Mouse (Mus musculus): ENCODE data around the gene Acan.

DNA sequence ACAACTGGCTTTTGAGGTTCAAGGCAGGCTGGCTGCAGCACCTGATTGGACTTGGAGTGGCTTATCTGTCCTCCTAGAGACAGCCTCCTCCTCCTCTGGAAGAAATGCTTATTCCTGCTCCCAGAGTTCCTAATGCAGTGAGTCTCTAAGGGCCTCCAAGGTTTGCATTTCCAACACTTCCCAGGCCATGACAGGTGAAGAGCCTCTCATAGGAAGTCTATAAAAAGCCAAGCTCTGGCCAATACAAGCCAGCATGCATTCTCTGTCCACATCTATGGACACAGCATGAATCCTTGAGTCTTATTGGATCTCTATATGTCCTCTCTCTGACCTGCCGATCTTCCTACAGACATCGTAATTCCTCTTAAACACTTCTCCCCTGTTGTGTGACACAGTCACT is 18.8 kb upstream of the Acan start:
- TF ChIP-seq GATA1 (IDR thresholded peaks at IDR 0.05; ENCODE audit: low read length), result no peak
- no peak for TF ChIP-seq TAL1 (IDR thresholded peaks at IDR 0.05; ENCODE audit: low read length)

Measured in erythroblast, embryonic 14.5 days (primary cell).